Mouse (Mus musculus): ENCODE measurements around the gene Uts2r. TPM values are rescaled to one million over a fixed set of nuclear protein-coding genes. Genes with fewer than 3 reads are reported as not detected.
A peak's percentile ranks its signal among the peaks of the same experiment; 100 is the strongest.

Gene Uts2r
- polyA plus RNA-seq, 1 experiment = not detected

DNA sequence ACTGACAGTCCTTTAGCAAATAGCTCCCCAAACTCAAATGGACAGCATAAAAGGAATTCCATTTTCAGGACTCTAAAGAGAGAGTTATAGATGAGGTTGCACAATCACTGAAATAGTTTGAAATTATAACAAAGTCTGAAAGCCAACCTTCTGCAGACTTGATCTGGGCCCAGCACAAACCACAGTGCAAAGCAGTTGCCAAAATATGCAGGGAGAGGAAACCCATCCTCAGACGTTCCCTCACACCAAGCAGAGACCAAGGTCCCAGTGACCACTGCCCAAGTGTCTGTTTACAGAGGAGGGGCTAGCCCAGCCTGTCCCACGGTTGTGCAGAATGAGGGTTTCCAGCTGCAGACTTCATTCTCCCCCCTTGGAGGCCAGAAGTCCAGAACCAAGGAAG lies 38.6 kb downstream of the Uts2r start:
- Histone ChIP-seq H3K27ac (ENCODE audit: insufficient read depth, low read length) (no peak overlapping the region), H3K4me3 (ENCODE audit: insufficient read depth, low read length) (no peak overlapping the region), H3K4me1 (ENCODE audit: control insufficient read depth, insufficient read depth, low read length) (no peaks in the 10 kb centered on the region)
- no peak for TF ChIP-seq POLR2A (IDR thresholded peaks at IDR 0.05; ENCODE audit: low read depth, low read length)
- no peak for TF ChIP-seq CTCF (IDR thresholded peaks at IDR 0.05; ENCODE audit: borderline replicate concordance, insufficient read depth, low read length)

DNA sequence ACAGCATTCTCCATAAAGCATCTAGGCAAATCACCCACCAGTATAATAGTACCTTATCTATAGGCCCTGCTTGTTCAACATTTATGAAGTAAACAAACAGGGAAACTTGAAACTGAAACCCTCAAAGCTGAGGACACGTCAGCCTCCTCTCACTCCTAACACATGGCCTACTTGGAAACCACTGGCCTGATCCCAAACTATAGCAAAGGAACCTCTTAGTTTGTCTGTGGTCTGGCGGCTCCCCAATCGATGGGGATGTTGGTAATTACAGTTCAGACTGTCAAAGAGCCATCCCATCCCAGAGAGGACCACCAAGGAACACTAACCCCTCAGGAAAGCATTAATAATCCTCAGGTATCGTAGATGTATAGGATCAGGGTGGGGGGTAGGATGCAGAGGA lies 39.8 kb downstream of the Uts2r start:
- TF ChIP-seq POLR2A (IDR thresholded peaks at IDR 0.05; ENCODE audit: low read depth, low read length) = no peak
- no peak for TF ChIP-seq CTCF (IDR thresholded peaks at IDR 0.05; ENCODE audit: borderline replicate concordance, insufficient read depth, low read length)
- Histone ChIP-seq H3K4me3 (ENCODE audit: insufficient read depth, low read length) (no peak overlapping the region), H3K27ac (ENCODE audit: insufficient read depth, low read length) (no peak overlapping the region), H3K4me1 (ENCODE audit: control insufficient read depth, insufficient read depth, low read length) (no peaks in the 10 kb centered on the region)

DNA sequence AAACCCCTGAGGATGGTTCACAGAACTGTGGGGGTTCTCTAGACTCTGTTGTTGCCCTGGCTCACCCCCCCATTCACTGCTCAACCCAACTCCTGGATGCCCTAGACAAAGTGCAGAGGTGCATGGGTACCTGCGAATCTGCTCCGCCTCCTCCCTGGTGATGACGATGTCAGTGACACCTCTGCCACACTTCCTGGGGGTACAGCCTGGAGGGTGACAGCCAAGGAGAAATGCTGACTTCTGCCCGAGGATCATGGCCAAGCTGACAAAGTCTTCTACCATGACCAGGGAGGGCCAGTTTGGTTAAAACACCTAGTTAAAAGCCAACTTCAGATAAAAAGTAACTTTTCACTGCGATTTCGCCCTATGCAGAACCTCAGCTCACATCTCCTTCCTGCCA lies 40.7 kb downstream of the Uts2r start:
- H3K27ac ChIP-seq (ENCODE audit: insufficient read depth, low read length) = no peak overlapping the region
- H3K4me1 ChIP-seq (ENCODE audit: control insufficient read depth, insufficient read depth, low read length) = no peaks in the 10 kb centered on the region
- TF ChIP-seq POLR2A (IDR thresholded peaks at IDR 0.05; ENCODE audit: low read depth, low read length) (no peak), CTCF (IDR thresholded peaks at IDR 0.05; ENCODE audit: borderline replicate concordance, insufficient read depth, low read length) (no peak)
- no peak overlapping the region for H3K4me3 ChIP-seq (ENCODE audit: insufficient read depth, low read length)

DNA sequence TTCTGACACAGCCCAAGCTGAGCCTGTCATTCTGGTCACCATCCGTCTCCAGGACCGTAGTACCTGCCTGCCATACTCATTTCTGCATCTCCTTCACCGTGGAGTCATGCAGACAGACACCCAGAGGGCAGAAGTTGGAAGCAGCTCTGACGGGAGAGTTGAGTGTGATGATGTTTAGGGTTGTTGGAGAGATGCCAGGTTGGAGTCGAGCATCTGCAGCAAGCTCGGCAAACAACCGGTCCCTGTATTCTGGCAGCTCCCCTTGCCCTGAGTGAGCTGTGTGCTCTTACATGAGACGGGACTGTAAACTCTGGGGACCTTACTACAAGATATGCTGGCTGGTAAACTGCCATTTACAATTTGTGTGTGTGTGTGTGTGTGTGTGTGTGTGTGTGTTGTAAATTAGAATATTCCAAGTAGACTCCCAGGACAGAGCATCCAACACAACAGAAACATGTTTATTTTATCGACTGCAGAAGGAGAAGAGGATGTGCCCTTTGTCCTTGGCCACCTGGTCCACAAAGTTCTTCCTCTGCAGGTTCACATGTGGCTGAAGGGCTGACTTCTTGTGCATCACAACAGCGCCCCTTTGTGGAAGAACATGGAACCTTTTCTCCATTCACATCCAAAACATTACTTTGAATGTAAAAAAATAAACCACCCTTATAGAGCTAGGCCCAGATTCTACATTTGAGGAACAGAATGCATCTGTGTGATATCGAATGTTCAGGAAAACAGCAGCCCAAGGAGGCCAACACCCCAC lies 41.5 kb downstream of the Uts2r start:
- TF ChIP-seq CTCF (IDR thresholded peaks at IDR 0.05; ENCODE audit: borderline replicate concordance, insufficient read depth, low read length) (peak; percentile 27; the same call in 1 of the 2 replicates), POLR2A (IDR thresholded peaks at IDR 0.05; ENCODE audit: low read depth, low read length) (no peak)
- Histone ChIP-seq H3K4me1 (ENCODE audit: control insufficient read depth, insufficient read depth, low read length) (no peaks in the 10 kb centered on the region), H3K4me3 (ENCODE audit: insufficient read depth, low read length) (no peak overlapping the region), H3K27ac (ENCODE audit: insufficient read depth, low read length) (no peak overlapping the region)

DNA sequence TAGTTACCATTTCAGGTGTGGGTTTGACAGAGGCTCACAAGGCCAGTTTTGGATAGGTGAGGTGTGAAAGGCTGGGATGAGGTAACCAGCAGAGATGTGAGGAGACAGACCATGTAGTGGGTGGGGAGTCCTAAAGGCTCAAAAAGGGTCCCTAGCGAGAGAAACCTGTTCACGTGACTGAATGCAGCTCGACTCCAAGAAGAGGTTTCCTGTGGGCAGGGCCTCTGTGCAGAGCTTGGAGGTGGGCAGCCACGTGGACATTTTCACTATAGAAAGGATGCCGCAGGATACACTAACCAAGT lies 43.7 kb downstream of the Uts2r start:
- peak overlapping the region; percentile 31 for H3K4me3 ChIP-seq (ENCODE audit: insufficient read depth, low read length)
- H3K4me1 ChIP-seq (ENCODE audit: control insufficient read depth, insufficient read depth, low read length) = no peaks in the 10 kb centered on the region
- TF ChIP-seq POLR2A (IDR thresholded peaks at IDR 0.05; ENCODE audit: low read depth, low read length) (no peak), CTCF (IDR thresholded peaks at IDR 0.05; ENCODE audit: borderline replicate concordance, insufficient read depth, low read length) (no peak)
- no peak overlapping the region for H3K27ac ChIP-seq (ENCODE audit: insufficient read depth, low read length)

DNA sequence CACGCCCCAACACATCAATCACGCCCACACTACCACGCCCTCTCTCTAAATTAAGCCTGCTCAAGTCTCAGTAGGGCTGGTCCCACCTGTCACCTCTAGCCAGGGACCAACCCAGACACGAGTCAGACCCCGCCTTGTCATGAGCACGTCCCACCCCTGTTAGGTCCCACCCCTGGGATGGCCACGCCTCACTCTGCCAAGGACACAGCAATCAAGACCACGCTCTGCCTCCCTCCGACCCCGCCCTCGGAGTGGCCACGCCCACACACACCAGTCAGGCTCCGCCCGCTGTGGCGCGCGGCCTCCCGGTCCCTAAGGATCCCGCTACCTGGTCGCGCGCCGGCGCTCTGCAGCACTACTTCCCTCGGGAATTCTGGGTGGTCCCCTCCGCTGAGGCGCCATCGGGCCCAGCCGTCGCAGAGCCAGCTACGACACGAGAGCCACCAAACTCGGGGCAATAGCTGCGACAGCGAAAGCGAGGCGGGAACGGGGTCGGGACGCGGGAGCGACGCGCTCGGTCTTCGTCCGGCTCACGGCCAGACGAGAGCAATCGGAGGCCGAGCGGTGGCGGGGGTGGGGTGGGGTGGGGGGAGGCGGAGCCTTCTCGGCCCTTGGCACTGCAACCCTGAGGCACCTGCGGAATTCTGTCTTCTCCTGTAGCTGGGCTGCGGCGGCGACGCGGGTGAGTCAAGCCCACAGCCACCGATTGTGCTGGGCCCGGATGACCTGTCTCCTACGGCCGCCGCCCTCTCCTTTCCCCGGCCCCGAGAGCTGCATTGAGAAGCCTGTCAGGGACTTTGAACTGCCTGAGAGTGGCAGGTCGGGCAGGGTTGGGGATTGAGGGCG lies 44.3 kb downstream of the Uts2r start, which contains the start of the genes Hexdc and Ogfod3:
TSS of gene Hexdc (plus strand) at position 273 of the 846 bp plus-strand sequence.
TSS of gene Ogfod3 (minus strand) at position 551 of the 846 bp plus-strand sequence.
- peak within 1 kb of the TSS; percentile 83 for H3K4me3 ChIP-seq (ENCODE audit: insufficient read depth, low read length)
- H3K27ac ChIP-seq (ENCODE audit: insufficient read depth, low read length) = no peak within 1 kb of the TSS
- TF ChIP-seq POLR2A (IDR thresholded peaks at IDR 0.05; ENCODE audit: low read depth, low read length) (peak; percentile 62), CTCF (IDR thresholded peaks at IDR 0.05; ENCODE audit: borderline replicate concordance, insufficient read depth, low read length) (no peak)
- no peaks in the 10 kb centered on the region for H3K4me1 ChIP-seq (ENCODE audit: control insufficient read depth, insufficient read depth, low read length)

Other genes with a start within 250 kb of the Uts2r start
- 0.82 and 1.9 TPM in 2 replicates for gene Ccdc57, start 227.4 kb upstream of the Uts2r start, polyA plus RNA-seq (2011; ENCODE audit: insufficient read length, low read depth, missing spikeins)
- 43.8 and 63.2 TPM in 2 replicates for gene Slc16a3, start 211.8 kb upstream of the Uts2r start, polyA plus RNA-seq (2011; ENCODE audit: insufficient read length, low read depth, missing spikeins)
- 141 and 142 TPM in 2 replicates for gene Csnk1d, start 168.9 kb upstream of the Uts2r start, polyA plus RNA-seq (2011; ENCODE audit: insufficient read length, low read depth, missing spikeins)
- gene Cd7, start 120.9 kb upstream of the Uts2r start, polyA plus RNA-seq (2011; ENCODE audit: insufficient read length, low read depth, missing spikeins) = not detected in 2 replicates
- gene Sectm1b, start 96.7 kb upstream of the Uts2r start, polyA plus RNA-seq (2011; ENCODE audit: insufficient read length, low read depth, missing spikeins) = not detected in 2 replicates
- not detected in 2 replicates for gene Sectm1a, start 79.1 kb upstream of the Uts2r start, polyA plus RNA-seq (2011; ENCODE audit: insufficient read length, low read depth, missing spikeins)
- not detected in 2 replicates for gene Tex19.2, start 41.6 kb upstream of the Uts2r start, polyA plus RNA-seq (2011; ENCODE audit: insufficient read length, low read depth, missing spikeins)
- gene Tex19.1, start 14.1 kb upstream of the Uts2r start, polyA plus RNA-seq (2011; ENCODE audit: insufficient read length, low read depth, missing spikeins) = not detected in 2 replicates
- 4.9 and 8.3 TPM in 2 replicates for gene Hexdc, start 44.2 kb downstream of the Uts2r start, polyA plus RNA-seq (2011; ENCODE audit: insufficient read length, low read depth, missing spikeins)
- 3.6 and 4.5 TPM in 2 replicates for gene Ogfod3, start 44.4 kb downstream of the Uts2r start, polyA plus RNA-seq (2011; ENCODE audit: insufficient read length, low read depth, missing spikeins)
- 30.5 and 33.9 TPM in 2 replicates for gene Cybc1, start 69.1 kb downstream of the Uts2r start, polyA plus RNA-seq (2011; ENCODE audit: insufficient read length, low read depth, missing spikeins)
- 22.4 and 22.5 TPM in 2 replicates for gene Narf, start 77.0 kb downstream of the Uts2r start, polyA plus RNA-seq (2011; ENCODE audit: insufficient read length, low read depth, missing spikeins)
- gene Foxk2, start 99.7 kb downstream of the Uts2r start, polyA plus RNA-seq (2011; ENCODE audit: insufficient read length, low read depth, missing spikeins) = 49.4 and 55.8 TPM in 2 replicates
- gene Wdr45b, start 194.2 kb downstream of the Uts2r start, polyA plus RNA-seq (2011; ENCODE audit: insufficient read length, low read depth, missing spikeins) = 72.2 and 81.6 TPM in 2 replicates
- gene Rab40b, start 228.0 kb downstream of the Uts2r start, polyA plus RNA-seq (2011; ENCODE audit: insufficient read length, low read depth, missing spikeins) = 1.7 and 2.6 TPM in 2 replicates

All from embryonic fibroblast, embryonic 13.5 days (primary cell).